Mouse (Mus musculus) neural tube, embryonic 14.5 days (tissue): ENCODE results near the gene Pop5. TPM values are rescaled to one million over a fixed set of nuclear protein-coding genes. Genes with fewer than 3 reads are reported as not detected.
A peak's percentile ranks its signal among the peaks of the same experiment; 100 is the strongest.

ENCODE experiments used
- ATAC-seq: fragments of 200-750 bp; cut with Nextera tagmentation; 2 replicates; pipeline ENCODE4 v1.8.0; 2017; ENCODE audit warnings: low read depth, mild to moderate bottlenecking, moderate TSS enrichment, moderate library complexity
- H3K27ac ChIP-seq: fragments of 300-500 bp; sonication (generic); 2 replicates; pipeline ENCODE4 v1.5.1; 2014; ENCODE audit warnings: low read depth, mild to moderate bottlenecking, control low read depth, low read length, moderate library complexity, mixed read lengths
- H3K27me3 ChIP-seq: fragments of 300-500 bp; sonication (generic); 2 replicates; pipeline ENCODE4 v1.6.1; 2014; ENCODE audit warnings: low read length; ENCODE audit not compliant: control insufficient read depth, insufficient read depth
- H3K36me3 ChIP-seq: fragments of 300-500 bp; sonication (generic); 2 replicates; pipeline ENCODE4 v1.6.1; 2014; ENCODE audit warnings: low read length, mixed read lengths; ENCODE audit not compliant: control insufficient read depth, insufficient read depth
- H3K4me1 ChIP-seq: fragments of 300-500 bp; sonication (generic); 2 replicates; pipeline ENCODE4 v1.6.1; 2014; ENCODE audit warnings: low read length; ENCODE audit not compliant: control insufficient read depth, insufficient read depth
- H3K4me2 ChIP-seq: fragments of 300-500 bp; sonication (generic); 2 replicates; pipeline ENCODE4 v1.6.1; 2014; ENCODE audit warnings: mild to moderate bottlenecking, low read depth, low read length, control low read depth
- H3K4me3 ChIP-seq: fragments of 300-500 bp; sonication (generic); 2 replicates; pipeline ENCODE4 v1.5.1; 2014; ENCODE audit warnings: low read depth, low read length, control low read depth, mixed read lengths
- H3K9ac ChIP-seq: fragments of 300-500 bp; sonication (generic); replicated peaks from 2 replicates; pipeline ENCODE4 v1.6.1; 2014; ENCODE audit warnings: low read depth, mild to moderate bottlenecking, control low read depth, low read length, mixed read lengths
- H3K9me3 ChIP-seq: fragments of 300-500 bp; sonication (generic); 2 replicates; pipeline ENCODE4 v1.6.1; 2016; ENCODE audit warnings: low read length; ENCODE audit not compliant: control insufficient read depth
- WGBS: fragments of 180-500 bp; shearing (Covaris S2); extraction: QIAGEN DNeasy Blood & Tissue Kit; methylation state at CpG from one replicate; pipeline ENCODE4 v1.1.7; 2014; 5-methylcytosine and 5-hydroxymethylcytosine counted together
- polyA plus RNA-seq: library from polyadenylated mRNA; unstranded; fragments of >200 nt; fragmentation: Nextera tagmentation; extraction: Ambion mirVana; gene quantifications from 2 replicates; pipeline ENCODE4 v1.2.1, GENCODE M21; 2014

Pop5 gene
- polyA plus RNA-seq, 1 experiment from 2014 or later = 121 TPM

GRCm38 (mm10) chr5:115275998-115276397, 40.4 kb downstream of the Pop5 start:
- peaks cover 16% of the 10 kb centered on the region for H3K4me1 ChIP-seq

GRCm38 (mm10) chr5:115278053-115278452, 42.4 kb downstream of the Pop5 start:
- no peak overlapping the region for H3K4me3 ChIP-seq
- no peaks in the 10 kb centered on the region for H3K9me3 ChIP-seq
- WGBS = 82% methylated on average over 1 of the region's 1 CpGs
- H3K4me1 ChIP-seq = peaks cover 9% of the 10 kb centered on the region
- H3K27me3 ChIP-seq = no peaks in the 10 kb centered on the region
- H3K36me3 ChIP-seq = no peaks in the 10 kb centered on the region
- H3K4me2 ChIP-seq = no peak overlapping the region
- H3K9ac ChIP-seq = no peak overlapping the region
- ATAC-seq = no peak
- no peak overlapping the region for H3K27ac ChIP-seq

More at GRCm38 (mm10) chr5:115275998-115276397, 40.4 kb downstream of the Pop5 start:
- 37% methylated on average over 14 of the region's 14 CpGs for WGBS
- H3K27me3 ChIP-seq = peaks cover 3% of the 10 kb centered on the region; the same call in 1 of the 2 replicates
- no peak overlapping the region for H3K4me3 ChIP-seq
- H3K4me2 ChIP-seq = no peak overlapping the region
- no peak for ATAC-seq
- no peaks in the 10 kb centered on the region for H3K9me3 ChIP-seq
- no peak overlapping the region for H3K27ac ChIP-seq
- no peak overlapping the region for H3K9ac ChIP-seq
- no peaks in the 10 kb centered on the region for H3K36me3 ChIP-seq

- Histone ChIP-seq H3K4me1 (peaks cover 5% of the 10 kb centered on the region), H3K4me3 (no peak overlapping the region), H3K4me2 (no peak overlapping the region), H3K27ac (no peak overlapping the region), H3K9ac (no peak overlapping the region), H3K9me3 (no peaks in the 10 kb centered on the region), H3K27me3 (no peaks in the 10 kb centered on the region), H3K36me3 (peaks cover 5% of the 10 kb centered on the region; the same call in 1 of the 2 replicates)
- no peak for ATAC-seq
- WGBS = 66% methylated on average over 2 of the region's 2 CpGs
Measured at GRCm38 (mm10) chr5:115278785-115279184, 43.1 kb downstream of the Pop5 start.

- Histone ChIP-seq H3K27me3 (no peaks in the 10 kb centered on the region), H3K9me3 (no peaks in the 10 kb centered on the region), H3K9ac (peak within 1 kb of the TSS; percentile 79), H3K36me3 (peaks cover 9% of the 10 kb centered on the region), H3K4me1 (peaks cover 5% of the 10 kb centered on the region), H3K27ac (peak within 1 kb of the TSS; percentile 70), H3K4me2 (peak within 1 kb of the TSS; percentile 87), H3K4me3 (peak within 1 kb of the TSS; percentile 90)
- peak; percentile 81 for ATAC-seq
- 4% methylated on average over 45 of the region's 45 CpGs for WGBS
Measured at GRCm38 (mm10) chr5:115279226-115280049, 43.8 kb downstream of the Pop5 start, which contains the start of gene Coq5. Gene Coq5, plus strand, starts transcription at chr5:115279666.

GRCm38 (mm10) chr5:115280050-115280687, 44.5 kb downstream of the Pop5 start:
- H3K4me3 ChIP-seq = peak overlapping the region; percentile 90
- no peaks in the 10 kb centered on the region for H3K9me3 ChIP-seq
- peak overlapping the region; percentile 70 for H3K27ac ChIP-seq
- H3K4me2 ChIP-seq = peak overlapping the region; percentile 87
- WGBS = 7% methylated on average over 17 of the region's 17 CpGs
- H3K27me3 ChIP-seq = no peaks in the 10 kb centered on the region
- peaks cover 5% of the 10 kb centered on the region for H3K4me1 ChIP-seq
- H3K9ac ChIP-seq = peak overlapping the region; percentile 79
- peaks cover 13% of the 10 kb centered on the region for H3K36me3 ChIP-seq
- ATAC-seq = peak; percentile 54; the same call in 1 of the 2 replicates

- H3K9ac ChIP-seq = no peak overlapping the region
- 92% methylated on average over 3 of the region's 3 CpGs for WGBS
- H3K4me2 ChIP-seq = no peak overlapping the region
- no peak for ATAC-seq
- H3K27me3 ChIP-seq = no peaks in the 10 kb centered on the region
- peaks cover 22% of the 10 kb centered on the region for H3K36me3 ChIP-seq
- H3K4me3 ChIP-seq = no peak overlapping the region
- H3K27ac ChIP-seq = no peak overlapping the region
- H3K9me3 ChIP-seq = no peaks in the 10 kb centered on the region
- H3K4me1 ChIP-seq = peaks cover 5% of the 10 kb centered on the region
Measured at GRCm38 (mm10) chr5:115284735-115285134, 49.1 kb downstream of the Pop5 start.

GRCm38 (mm10) chr5:115294173-115294572, 58.5 kb downstream of the Pop5 start:
- peaks cover 7% of the 10 kb centered on the region; the same call in 1 of the 2 replicates for H3K4me1 ChIP-seq
- H3K4me3 ChIP-seq = no peak overlapping the region
- ATAC-seq = no peak
- H3K36me3 ChIP-seq = peaks cover 49% of the 10 kb centered on the region
- H3K4me2 ChIP-seq = no peak overlapping the region
- H3K9me3 ChIP-seq = no peaks in the 10 kb centered on the region
- no peaks in the 10 kb centered on the region for H3K27me3 ChIP-seq
- WGBS = 92% methylated on average over 8 of the region's 8 CpGs
- H3K27ac ChIP-seq = no peak overlapping the region
- no peak overlapping the region for H3K9ac ChIP-seq
